In the genomic region with DNA sequence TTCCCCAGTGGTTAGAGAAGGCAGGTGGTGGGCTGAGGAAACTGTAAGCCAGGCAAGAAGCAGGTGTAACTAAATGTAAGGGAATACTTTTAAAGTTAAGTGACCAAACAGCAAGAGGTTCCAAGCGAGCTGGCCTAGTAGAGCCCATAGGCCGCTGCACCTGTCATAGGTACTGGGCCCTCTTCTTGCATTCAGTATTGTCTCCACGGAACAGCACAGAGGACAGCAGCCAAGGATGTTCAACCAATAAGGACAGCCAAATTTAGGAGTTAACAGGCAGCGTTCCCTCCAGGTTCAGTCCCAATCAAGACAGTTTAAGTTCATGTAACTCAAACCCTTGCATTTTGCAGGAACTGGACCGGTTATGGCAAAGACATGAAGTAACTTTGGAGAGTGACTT, we compare ENCODE assay signal across 8 mouse cellular contexts. TPM values are rescaled to one million over a fixed set of nuclear protein-coding genes. Genes with fewer than 3 reads are reported as not detected.
A peak's percentile ranks its signal among the peaks of the same experiment; 100 is the strongest.
DNase-seq lines count a peak whose midpoint lies in the region; ATAC-seq and TF ChIP-seq lines count a peak whose summit lies in the region.

No protein-coding gene starts in this region.

- ATAC-seq in cerebellum, adult (ENCODE audit: insufficient number of reproducible peaks, low FRiP score, low TSS enrichment): no peak
- no peak for ATAC-seq in forebrain, embryonic 15.5 days (replicated peaks)
- ATAC-seq in liver, embryonic 14.5 days (ENCODE audit: insufficient read depth): no peak

- peak; percentile 32 for DNase-seq in cerebellum, adult 9-11 months
- peak; percentile 36 for DNase-seq in 416B (ENCODE audit: low read depth)
- no peak for DNase-seq in liver, embryonic 14.5 days (ENCODE audit: low read depth in 3 of 3, low spot score in 3 of 3)
- no peak for DNase-seq in ovary, adult 18-20 months (ENCODE audit: low spot score)
- DNase-seq in cerebellum, postnatal 14 days: no peak
- no peak for DNase-seq in cerebellum, postnatal 36 days

- 28% methylated on average over 5 of the region's 5 CpGs for WGBS in forebrain, embryonic 15.5 days
- 19% methylated on average over 5 of the region's 5 CpGs for WGBS in liver, embryonic 14.5 days (ENCODE audit: insufficient replicate concordance)

- peak overlapping the region; percentile 83 for H3K4me2 ChIP-seq in forebrain, embryonic 15.5 days (replicated peaks)
- peak overlapping the region; percentile 91 for H3K4me2 ChIP-seq in liver, embryonic 14.5 days (ENCODE audit: low read depth)

- H3K36me3 ChIP-seq in forebrain, embryonic 15.5 days: no peaks in the 10 kb centered on the region
- H3K36me3 ChIP-seq in liver, embryonic 14.5 days (replicated peaks; ENCODE audit: control insufficient read depth, insufficient read depth, low read depth): no peaks in the 10 kb centered on the region

- TF ChIP-seq EP300 in liver, embryonic 14.5 days (IDR thresholded peaks at IDR 0.05; ENCODE audit: low read depth): no peak

- TF ChIP-seq CTCF in liver, embryonic 14.5 days (IDR thresholded peaks at IDR 0.05; ENCODE audit: low read depth): no peak

- H3K9ac ChIP-seq in forebrain, embryonic 15.5 days (replicated peaks): no peak overlapping the region
- H3K9ac ChIP-seq in liver, embryonic 14.5 days (replicated peaks): peak overlapping the region; percentile 92

- peaks cover 14% of the 10 kb centered on the region for H3K4me1 ChIP-seq in forebrain, embryonic 15.5 days
- peaks cover 19 to 35% of the 10 kb centered on the region in 2 experiments for H3K4me1 ChIP-seq in liver, embryonic 14.5 days (replicated peaks; ENCODE audit: control insufficient read depth in 2 of 2, insufficient read depth in 2 of 2, low read length in 1 of 2)

- H3K27me3 ChIP-seq in forebrain, embryonic 15.5 days: no peaks in the 10 kb centered on the region
- H3K27me3 ChIP-seq in liver, embryonic 14.5 days (ENCODE audit: control insufficient read depth, insufficient read depth, low read length): no peaks in the 10 kb centered on the region

- H3K9me3 ChIP-seq in forebrain, embryonic 15.5 days: no peaks in the 10 kb centered on the region
- peaks cover 4% of the 10 kb centered on the region for H3K9me3 ChIP-seq in liver, embryonic 14.5 days (ENCODE audit: control insufficient read depth, low read length)

- H3K27ac ChIP-seq in forebrain, embryonic 15.5 days (replicated peaks): no peak overlapping the region
- peak overlapping the region; percentile 62; the same call in 1 of the 2 replicates for H3K27ac ChIP-seq in liver, embryonic 14.5 days

- H3K4me3 ChIP-seq in forebrain, embryonic 15.5 days: peak overlapping the region; percentile 95
- peak overlapping the region; percentile 96 to 97 for H3K4me3 ChIP-seq in liver, embryonic 14.5 days (ENCODE audit: insufficient read depth in 1 of 2, low read depth in 2 of 2, low read length in 2 of 2)

RNA-seq across cellular contexts. Expression of a gene that starts 0.9 kb away (rescaled TPM):
- 7.2 and 9.6 TPM in 2 replicates for polyA plus RNA-seq in forebrain, embryonic 15.5 days (2015; fragmentation: Nextera tagmentation; extraction: Ambion mirVana)
- 4.0 and 5.8 TPM in 2 replicates for polyA plus RNA-seq in liver, embryonic 14.5 days (2012; rRNA removed)
- 11.5 and 11.8 TPM in 2 replicates for polyA plus RNA-seq in liver, embryonic 14.5 days (2014; fragmentation: Nextera tagmentation; extraction: Ambion mirVana)

Comparison
In these comparisons a context has a peak if more than half of its experiments do, and no peak if none do; other contexts are left out.
1. DNase-seq: peak in cerebellum, adult 9-11 months (single experiment) and 416B (single experiment); none in liver, embryonic 14.5 days (0 of 3), ovary, adult 18-20 months (single experiment), cerebellum, postnatal 14 days (0 of 2) and cerebellum, postnatal 36 days (0 of 2).